Mouse (Mus musculus): ENCODE measurements around the gene Myh11. TPM values are rescaled to one million over a fixed set of nuclear protein-coding genes. Genes with fewer than 3 reads are reported as not detected.
A peak's percentile ranks its signal among the peaks of the same experiment; 100 is the strongest.

Myh11 gene
- polyA plus RNA-seq, 1 experiment = not detected

GRCm38 (mm10) chr16:14307373-14307772 lies 16.2 kb upstream of the Myh11 start:
- H3K4me1 ChIP-seq (ENCODE audit: control insufficient read depth, insufficient read depth, low read length) = peaks cover 37% of the 10 kb centered on the region

GRCm38 (mm10) chr16:14306451-14306850 lies 15.3 kb upstream of the Myh11 start:
- H3K4me1 ChIP-seq (ENCODE audit: control insufficient read depth, insufficient read depth, low read length) = peaks cover 37% of the 10 kb centered on the region
- TF ChIP-seq CTCF (IDR thresholded peaks at IDR 0.05; ENCODE audit: low read depth, low read length) = no peak
- no peak overlapping the region for H3K4me3 ChIP-seq (ENCODE audit: insufficient read depth, low read length)
- no peak overlapping the region for H3K27ac ChIP-seq (ENCODE audit: insufficient read depth, low read depth, low read length)

More at GRCm38 (mm10) chr16:14307373-14307772, 16.2 kb upstream of the Myh11 start:
- Histone ChIP-seq H3K4me3 (ENCODE audit: insufficient read depth, low read length) (no peak overlapping the region), H3K27ac (ENCODE audit: insufficient read depth, low read depth, low read length) (peak overlapping the region; percentile 39)
- TF ChIP-seq POLR2A (IDR thresholded peaks at IDR 0.05; ENCODE audit: borderline replicate concordance, low read depth, low read length) (no peak), CTCF (IDR thresholded peaks at IDR 0.05; ENCODE audit: low read depth, low read length) (no peak)

- Histone ChIP-seq H3K27ac (ENCODE audit: insufficient read depth, low read depth, low read length) (no peak overlapping the region), H3K4me3 (ENCODE audit: insufficient read depth, low read length) (no peak overlapping the region), H3K4me1 (ENCODE audit: control insufficient read depth, insufficient read depth, low read length) (peaks cover 28% of the 10 kb centered on the region)
- TF ChIP-seq POLR2A (IDR thresholded peaks at IDR 0.05; ENCODE audit: borderline replicate concordance, low read depth, low read length) (no peak), CTCF (IDR thresholded peaks at IDR 0.05; ENCODE audit: low read depth, low read length) (no peak)
Measured at GRCm38 (mm10) chr16:14304791-14305190, 13.6 kb upstream of the Myh11 start.

- Histone ChIP-seq H3K27ac (ENCODE audit: insufficient read depth, low read depth, low read length) (no peak overlapping the region), H3K4me1 (ENCODE audit: control insufficient read depth, insufficient read depth, low read length) (peaks cover 23% of the 10 kb centered on the region), H3K4me3 (ENCODE audit: insufficient read depth, low read length) (no peak overlapping the region)
- TF ChIP-seq POLR2A (IDR thresholded peaks at IDR 0.05; ENCODE audit: borderline replicate concordance, low read depth, low read length) (no peak), CTCF (IDR thresholded peaks at IDR 0.05; ENCODE audit: low read depth, low read length) (no peak)
Measured at GRCm38 (mm10) chr16:14303676-14304075, 12.5 kb upstream of the Myh11 start.

GRCm38 (mm10) chr16:14303148-14303547 lies 12.0 kb upstream of the Myh11 start:
- Histone ChIP-seq H3K4me1 (ENCODE audit: control insufficient read depth, insufficient read depth, low read length) (peaks cover 17% of the 10 kb centered on the region), H3K27ac (ENCODE audit: insufficient read depth, low read depth, low read length) (no peak overlapping the region), H3K4me3 (ENCODE audit: insufficient read depth, low read length) (no peak overlapping the region)
- no peak for TF ChIP-seq CTCF (IDR thresholded peaks at IDR 0.05; ENCODE audit: low read depth, low read length)
- no peak for TF ChIP-seq POLR2A (IDR thresholded peaks at IDR 0.05; ENCODE audit: borderline replicate concordance, low read depth, low read length)

GRCm38 (mm10) chr16:14298461-14298860 lies 7.3 kb upstream of the Myh11 start:
- Histone ChIP-seq H3K4me1 (ENCODE audit: control insufficient read depth, insufficient read depth, low read length) (peaks cover 4% of the 10 kb centered on the region; the same call in 1 of the 2 replicates), H3K27ac (ENCODE audit: insufficient read depth, low read depth, low read length) (no peak overlapping the region), H3K4me3 (ENCODE audit: insufficient read depth, low read length) (no peak overlapping the region)
- no peak for TF ChIP-seq POLR2A (IDR thresholded peaks at IDR 0.05; ENCODE audit: borderline replicate concordance, low read depth, low read length)
- no peak for TF ChIP-seq CTCF (IDR thresholded peaks at IDR 0.05; ENCODE audit: low read depth, low read length)

GRCm38 (mm10) chr16:14297746-14298145 lies 6.6 kb upstream of the Myh11 start:
- Histone ChIP-seq H3K4me1 (ENCODE audit: control insufficient read depth, insufficient read depth, low read length) (peaks cover 6% of the 10 kb centered on the region), H3K27ac (ENCODE audit: insufficient read depth, low read depth, low read length) (no peak overlapping the region), H3K4me3 (ENCODE audit: insufficient read depth, low read length) (no peak overlapping the region)
- TF ChIP-seq CTCF (IDR thresholded peaks at IDR 0.05; ENCODE audit: low read depth, low read length) (no peak), POLR2A (IDR thresholded peaks at IDR 0.05; ENCODE audit: borderline replicate concordance, low read depth, low read length) (no peak)

GRCm38 (mm10) chr16:14297137-14297536 lies 6.0 kb upstream of the Myh11 start:
- no peak overlapping the region for H3K27ac ChIP-seq (ENCODE audit: insufficient read depth, low read depth, low read length)
- H3K4me1 ChIP-seq (ENCODE audit: control insufficient read depth, insufficient read depth, low read length) = peaks cover 10% of the 10 kb centered on the region
- H3K4me3 ChIP-seq (ENCODE audit: insufficient read depth, low read length) = no peak overlapping the region
- no peak for TF ChIP-seq CTCF (IDR thresholded peaks at IDR 0.05; ENCODE audit: low read depth, low read length)
- no peak for TF ChIP-seq POLR2A (IDR thresholded peaks at IDR 0.05; ENCODE audit: borderline replicate concordance, low read depth, low read length)

- Histone ChIP-seq H3K27ac (ENCODE audit: insufficient read depth, low read depth, low read length) (no peak overlapping the region), H3K4me1 (ENCODE audit: control insufficient read depth, insufficient read depth, low read length) (peaks cover 14% of the 10 kb centered on the region), H3K4me3 (ENCODE audit: insufficient read depth, low read length) (no peak overlapping the region)
- TF ChIP-seq POLR2A (IDR thresholded peaks at IDR 0.05; ENCODE audit: borderline replicate concordance, low read depth, low read length) = no peak
- TF ChIP-seq CTCF (IDR thresholded peaks at IDR 0.05; ENCODE audit: low read depth, low read length) = no peak
Measured at GRCm38 (mm10) chr16:14296544-14297124, 5.5 kb upstream of the Myh11 start.

- Histone ChIP-seq H3K4me1 (ENCODE audit: control insufficient read depth, insufficient read depth, low read length) (peaks cover 15% of the 10 kb centered on the region), H3K27ac (ENCODE audit: insufficient read depth, low read depth, low read length) (no peak overlapping the region), H3K4me3 (ENCODE audit: insufficient read depth, low read length) (no peak overlapping the region)
- no peak for TF ChIP-seq POLR2A (IDR thresholded peaks at IDR 0.05; ENCODE audit: borderline replicate concordance, low read depth, low read length)
- no peak for TF ChIP-seq CTCF (IDR thresholded peaks at IDR 0.05; ENCODE audit: low read depth, low read length)
Measured at GRCm38 (mm10) chr16:14295291-14295690, 4.1 kb upstream of the Myh11 start.
